11 mouse cellular contexts compared by ENCODE assay signal in the genomic region with DNA sequence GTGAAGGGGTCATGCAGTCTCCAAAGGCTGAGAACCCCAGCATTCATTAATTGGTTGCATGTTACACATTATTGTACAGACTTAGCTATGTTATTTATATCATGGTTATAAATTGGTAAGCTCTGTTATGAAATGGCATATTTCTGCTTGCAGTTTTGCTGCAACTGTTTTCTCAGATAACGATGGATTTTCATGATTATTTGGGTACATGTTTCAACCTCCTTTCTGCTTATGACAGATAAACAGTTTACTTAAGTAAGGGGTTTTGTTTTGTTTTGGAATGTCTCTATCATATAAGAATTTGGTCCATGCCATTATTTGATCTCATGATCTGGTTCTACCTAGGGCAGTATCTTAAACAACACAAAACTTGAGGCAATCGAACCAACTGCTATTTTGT.
"Had no signal": no experiment of that assay in that cellular context is flagged by ENCODE, and none has a peak within 500 bp of the region (broad histone marks: within the 10 kb centered on the region; RNA-seq: fewer than 3 reads in every experiment).

No protein-coding gene starts in this region.

- DNase-seq: kidney, adult 2 months; kidney, postnatal 25 days; lung, postnatal 14 days; thymus, adult 18-20 months; thymus, postnatal 25 days had no signal

- H3K27me3 ChIP-seq: limb, embryonic 12.5 days; lung, embryonic 15.5 days; midbrain, embryonic 15.5 days; neural tube, embryonic 12.5 days had no signal

- H3K4me3 ChIP-seq: limb, embryonic 12.5 days; lung, embryonic 15.5 days; midbrain, embryonic 15.5 days; neural tube, embryonic 12.5 days had no signal

- H3K9me3 ChIP-seq: limb, embryonic 12.5 days; lung, embryonic 15.5 days; midbrain, embryonic 15.5 days; neural tube, embryonic 12.5 days had no signal

- H3K27ac ChIP-seq: limb, embryonic 12.5 days; lung, embryonic 15.5 days; midbrain, embryonic 15.5 days; neural tube, embryonic 12.5 days had no signal

- ATAC-seq: intestine, embryonic 16.5 days; midbrain, embryonic 15.5 days had no signal

- H3K9ac ChIP-seq: limb, embryonic 12.5 days; lung, embryonic 15.5 days; midbrain, embryonic 15.5 days; neural tube, embryonic 12.5 days had no signal

- H3K36me3 ChIP-seq: limb, embryonic 12.5 days; lung, embryonic 15.5 days; midbrain, embryonic 15.5 days; neural tube, embryonic 12.5 days had no signal

- H3K4me2 ChIP-seq: limb, embryonic 12.5 days; lung, embryonic 15.5 days; midbrain, embryonic 11.5 days; midbrain, embryonic 15.5 days; neural tube, embryonic 12.5 days had no signal
